Mouse (Mus musculus): ENCODE measurements around the gene Ndufb5.

GRCm38 (mm10) chr3:32738549-32738948 lies 1.8 kb downstream of the Ndufb5 start:
- TF ChIP-seq EP300 (IDR thresholded peaks at IDR 0.05; ENCODE audit: insufficient read depth, low read depth, low read length) = no peak
- no peak for TF ChIP-seq CTCF (IDR thresholded peaks at IDR 0.05)
